Mouse (Mus musculus): ENCODE results near the gene Exosc3. TPM values are rescaled to one million over a fixed set of nuclear protein-coding genes. Genes with fewer than 3 reads are reported as not detected.
"Not testable (repeated sequence)": the region's sequence is repeated elsewhere in the genome, so short reads cannot be mapped to it uniquely, and the experiment has no call there.

Gene Exosc3
- polyA plus RNA-seq (2015; fragmentation: Nextera tagmentation; extraction: Ambion mirVana) = 48.9 and 54.9 TPM in 2 replicates

DNA sequence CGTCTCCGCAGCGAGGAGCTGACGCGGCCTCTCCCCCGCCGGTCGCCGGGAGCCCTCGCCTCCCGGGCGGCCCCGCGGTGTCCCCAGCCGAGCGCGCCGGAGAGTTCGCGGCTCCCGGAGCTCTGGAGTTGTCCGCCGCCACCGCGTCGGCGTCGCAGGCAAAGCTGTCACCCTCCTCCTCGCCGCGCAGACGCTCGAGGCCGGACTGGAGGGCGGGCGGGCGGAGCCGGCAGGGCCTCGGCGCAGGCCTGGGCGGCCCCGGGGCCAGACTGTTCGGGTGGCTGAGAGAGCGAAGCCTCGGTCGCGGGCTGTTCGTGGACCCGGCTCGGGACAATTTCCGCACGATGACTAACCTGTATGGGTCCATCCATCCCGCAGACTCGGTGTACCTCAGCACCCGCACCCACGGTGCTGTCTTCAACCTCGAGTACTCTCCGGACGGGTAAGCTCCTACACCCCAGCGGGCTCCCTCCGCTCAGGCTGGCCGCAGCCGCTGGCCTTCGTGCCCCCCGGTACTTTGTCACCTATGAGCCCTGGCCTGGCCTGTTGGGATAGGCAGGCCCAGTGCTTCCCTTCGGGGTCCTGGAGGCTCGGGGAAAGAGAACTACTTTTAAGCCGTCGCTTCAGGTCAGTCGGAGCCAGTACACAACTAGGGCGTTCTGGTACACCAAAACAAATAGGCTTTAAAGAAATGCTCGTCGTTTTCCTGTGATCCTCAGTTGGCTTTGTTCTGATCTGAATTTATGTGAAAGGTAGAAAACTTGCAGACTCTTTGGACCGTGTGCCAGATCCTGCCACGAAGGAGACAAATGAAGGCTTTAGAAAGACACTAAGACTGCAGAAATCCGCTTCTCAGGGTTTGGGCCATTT lies at the start of gene Exosc3:
Gene Exosc3 (minus strand): TSS at position 447 of the 870 bp plus-strand sequence.
- Histone ChIP-seq H3K9ac (replicated peaks) (peak within 1 kb of the TSS; percentile 73), H3K27ac (replicated peaks) (peak within 1 kb of the TSS; percentile 93), H3K9me3 (no peaks in the 10 kb centered on the region), H3K4me3 (peak within 1 kb of the TSS; percentile 77), H3K4me2 (replicated peaks) (peak within 1 kb of the TSS; percentile 80), H3K27me3 (no peaks in the 10 kb centered on the region), H3K36me3 (0 out of 2 replicates have a peak, but pooled peaks cover 4% of the 10 kb centered on the region), H3K4me1 (peaks cover 18% of the 10 kb centered on the region)
- ATAC-seq (replicated peaks) = peak; percentile 82
- under 1% methylated on average over 63 of the region's 76 CpGs for WGBS

DNA sequence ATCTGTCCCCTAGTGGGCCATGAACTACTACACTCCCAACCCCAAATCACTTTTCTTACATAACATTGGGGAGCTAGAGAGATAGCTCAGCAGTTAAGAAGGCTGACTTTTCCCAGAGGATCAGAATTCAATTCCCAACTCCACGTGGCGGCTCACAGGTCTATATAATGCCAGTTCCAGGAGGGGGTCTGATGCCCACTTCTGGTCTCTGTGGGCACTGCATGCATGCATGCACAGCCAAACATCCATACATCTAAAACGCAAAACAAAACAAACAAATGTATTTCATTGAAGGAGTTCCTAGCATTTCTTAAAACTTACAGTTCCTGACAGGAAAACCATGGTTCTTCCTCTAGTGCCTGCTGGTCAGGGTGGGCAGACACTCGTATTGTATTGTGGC lies 49.6 kb upstream of the Exosc3 start:
- Histone ChIP-seq H3K9ac (replicated peaks) (no peak overlapping the region), H3K27ac (replicated peaks) (no peak overlapping the region), H3K4me3 (no peak overlapping the region), H3K27me3 (no peaks in the 10 kb centered on the region), H3K9me3 (no peaks in the 10 kb centered on the region), H3K4me1 (no peaks in the 10 kb centered on the region), H3K4me2 (replicated peaks) (no peak overlapping the region), H3K36me3 (0 out of 2 replicates have a peak, but pooled peaks cover under 1% of the 10 kb centered on the region)
- 69% methylated on average over 4 of the region's 4 CpGs for WGBS
- no peak for ATAC-seq (replicated peaks)

DNA sequence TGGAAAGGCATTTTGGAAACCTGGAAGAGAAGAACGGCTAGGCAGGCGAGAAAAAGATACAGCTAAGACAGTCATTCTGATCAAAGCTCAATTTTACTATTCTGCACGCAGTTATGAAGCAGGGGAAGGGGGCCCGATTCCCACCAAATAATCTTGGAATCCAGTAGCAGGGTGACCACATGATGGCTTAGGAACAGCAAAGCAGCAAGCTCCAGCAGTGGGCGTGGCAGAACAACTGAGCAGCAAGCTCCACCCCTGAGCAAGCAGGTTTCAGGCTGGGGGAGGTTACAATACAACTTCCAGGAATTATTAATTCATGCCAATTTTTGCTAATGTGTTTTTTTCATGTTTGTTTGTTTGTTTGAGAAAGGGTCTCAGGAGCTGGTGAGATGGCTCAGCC lies 44.8 kb upstream of the Exosc3 start:
- not testable (repeated sequence) for H3K27me3 ChIP-seq; H3K9ac ChIP-seq (replicated peaks); H3K27ac ChIP-seq (replicated peaks); H3K36me3 ChIP-seq; H3K4me1 ChIP-seq; H3K4me3 ChIP-seq; H3K9me3 ChIP-seq; ATAC-seq (replicated peaks); H3K4me2 ChIP-seq (replicated peaks)
- 94% methylated on average over 5 of the region's 5 CpGs for WGBS

GRCm38 (mm10) chr4:45382133-45382532 lies 39.6 kb upstream of the Exosc3 start:
- WGBS = 87% methylated on average over 2 of the region's 2 CpGs
- H3K4me3 ChIP-seq; H3K27ac ChIP-seq (replicated peaks); H3K9me3 ChIP-seq; H3K9ac ChIP-seq (replicated peaks); ATAC-seq (replicated peaks); H3K27me3 ChIP-seq; H3K36me3 ChIP-seq; H3K4me1 ChIP-seq; H3K4me2 ChIP-seq (replicated peaks): not testable (repeated sequence)

DNA sequence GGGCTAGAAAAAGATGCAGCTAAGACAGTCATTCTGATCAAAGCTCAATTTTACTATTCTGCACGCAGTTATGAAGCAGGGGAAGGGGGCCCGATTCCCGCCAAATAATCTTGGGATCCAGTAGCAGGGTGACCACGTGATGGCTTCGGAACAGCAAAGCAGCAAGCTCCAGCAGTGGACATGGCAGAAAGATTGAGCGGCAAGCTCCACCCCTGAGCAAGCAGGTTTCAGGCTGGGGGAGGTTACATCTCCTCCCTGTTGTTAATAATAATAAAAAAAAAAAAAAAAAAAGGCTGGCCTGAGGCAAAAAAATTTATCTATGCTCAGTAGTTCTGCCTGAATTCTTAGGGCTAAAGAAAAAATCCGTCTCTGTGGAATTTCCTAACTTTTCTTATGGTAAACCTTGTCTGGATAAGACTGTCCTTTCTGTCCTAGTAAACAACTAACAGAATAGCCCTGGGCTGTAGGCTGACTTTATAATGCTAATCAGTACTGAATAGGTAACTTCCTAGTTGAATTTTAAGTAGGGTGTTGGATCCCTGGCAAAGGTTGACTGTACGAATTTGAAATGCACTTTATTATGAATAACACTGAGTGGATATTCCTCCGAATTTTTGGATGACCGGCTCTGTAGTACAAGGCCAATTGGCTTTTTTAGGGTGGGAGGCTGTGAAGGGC lies 38.5 kb upstream of the Exosc3 start:
- H3K4me1 ChIP-seq; H3K9ac ChIP-seq (replicated peaks): not testable (repeated sequence)
- 75% methylated on average over 10 of the region's 10 CpGs for WGBS

GRCm38 (mm10) chr4:45376573-45376972 lies 34.0 kb upstream of the Exosc3 start:
- no peak overlapping the region for H3K4me2 ChIP-seq (replicated peaks)
- no peaks in the 10 kb centered on the region for H3K9me3 ChIP-seq
- no peak for ATAC-seq (replicated peaks)
- H3K36me3 ChIP-seq = peaks cover 51% of the 10 kb centered on the region
- H3K27ac ChIP-seq (replicated peaks) = no peak overlapping the region
- no peak overlapping the region for H3K4me3 ChIP-seq
- H3K9ac ChIP-seq (replicated peaks) = no peak overlapping the region
- no peaks in the 10 kb centered on the region for H3K4me1 ChIP-seq
- 88% methylated on average over 4 of the region's 4 CpGs for WGBS
- H3K27me3 ChIP-seq = no peaks in the 10 kb centered on the region

More for the DNA sequence above, 38.5 kb upstream of the Exosc3 start:
- not testable (repeated sequence) for H3K27me3 ChIP-seq; H3K4me3 ChIP-seq; ATAC-seq (replicated peaks); H3K4me2 ChIP-seq (replicated peaks); H3K9me3 ChIP-seq; H3K27ac ChIP-seq (replicated peaks)
- peaks cover 12% of the 10 kb centered on the region for H3K36me3 ChIP-seq

DNA sequence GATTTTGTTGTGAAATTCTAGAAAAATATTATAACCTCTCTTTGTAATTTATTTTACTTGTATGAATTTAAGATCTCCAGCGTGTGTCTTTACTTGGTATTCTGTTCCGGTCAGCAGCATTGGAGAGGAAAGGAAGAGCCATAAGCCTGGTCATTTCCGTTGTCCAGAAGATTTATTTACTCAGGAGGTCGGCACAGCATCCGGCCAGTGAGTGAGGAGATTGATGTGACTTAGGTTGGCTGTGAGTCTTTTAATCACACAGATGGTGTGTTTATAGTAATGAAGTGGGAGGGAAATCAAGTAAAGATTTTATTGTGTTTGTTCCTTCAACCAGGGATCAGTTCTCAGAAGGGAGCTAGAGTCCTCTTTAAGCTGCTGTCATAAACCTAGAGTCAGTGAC lies 32.3 kb upstream of the Exosc3 start:
- Histone ChIP-seq H3K4me2 (replicated peaks) (no peak overlapping the region), H3K27ac (replicated peaks) (no peak overlapping the region), H3K36me3 (peaks cover 62% of the 10 kb centered on the region), H3K4me3 (no peak overlapping the region), H3K4me1 (no peaks in the 10 kb centered on the region), H3K27me3 (no peaks in the 10 kb centered on the region), H3K9ac (replicated peaks) (no peak overlapping the region), H3K9me3 (no peaks in the 10 kb centered on the region)
- WGBS = 97% methylated on average over 5 of the region's 5 CpGs
- no peak for ATAC-seq (replicated peaks)

DNA sequence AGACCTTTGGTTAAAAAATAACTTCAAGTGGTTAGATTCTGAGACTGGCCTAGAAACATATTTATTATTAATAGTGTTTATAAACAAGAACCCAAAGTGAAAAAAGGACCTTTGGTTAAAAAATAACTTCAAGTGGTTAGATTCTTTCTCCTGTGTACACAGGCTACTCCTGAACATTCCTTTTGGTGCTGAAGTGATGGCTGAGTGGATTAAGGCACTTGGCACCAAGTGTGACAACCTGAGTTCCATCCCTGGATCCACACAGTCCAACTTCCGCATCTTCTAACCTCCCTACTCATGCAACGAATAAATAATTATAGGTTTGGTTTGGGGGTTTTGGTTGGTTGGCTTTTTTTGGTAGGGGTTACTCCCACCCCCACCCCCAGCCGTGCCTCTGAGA lies 28.7 kb upstream of the Exosc3 start:
- whole genome bisulfite sequencing = 76% methylated on average over 3 of the region's 3 CpGs
- no peak for ATAC-seq (replicated peaks)
- H3K27me3 ChIP-seq = no peaks in the 10 kb centered on the region
- no peaks in the 10 kb centered on the region for H3K4me1 ChIP-seq
- no peak overlapping the region for H3K4me2 ChIP-seq (replicated peaks)
- H3K36me3 ChIP-seq = peaks cover 50% of the 10 kb centered on the region
- H3K27ac ChIP-seq (replicated peaks) = no peak overlapping the region
- H3K4me3 ChIP-seq = no peak overlapping the region
- H3K9ac ChIP-seq (replicated peaks) = no peak overlapping the region
- no peaks in the 10 kb centered on the region for H3K9me3 ChIP-seq

- Histone ChIP-seq H3K4me1 (no peaks in the 10 kb centered on the region), H3K36me3 (peaks cover 31% of the 10 kb centered on the region), H3K4me2 (replicated peaks) (no peak overlapping the region), H3K27me3 (no peaks in the 10 kb centered on the region), H3K9ac (replicated peaks) (no peak overlapping the region), H3K9me3 (no peaks in the 10 kb centered on the region), H3K27ac (replicated peaks) (no peak overlapping the region), H3K4me3 (no peak overlapping the region)
- no peak for ATAC-seq (replicated peaks)
- whole genome bisulfite sequencing = 93% methylated on average over 3 of the region's 3 CpGs
These were observed 14.1 kb upstream of the Exosc3 start for GRCm38 (mm10) chr4:45356653-45357052.

- under 1% methylated on average over 39 of the region's 42 CpGs for WGBS
- Histone ChIP-seq H3K27me3 (no peaks in the 10 kb centered on the region), H3K27ac (replicated peaks) (peak within 1 kb of the TSS; percentile 93), H3K9ac (replicated peaks) (peak within 1 kb of the TSS; percentile 73), H3K4me3 (peak within 1 kb of the TSS; percentile 77), H3K36me3 (no peaks in the 10 kb centered on the region), H3K9me3 (no peaks in the 10 kb centered on the region), H3K4me2 (replicated peaks) (peak within 1 kb of the TSS; percentile 80), H3K4me1 (peaks cover 18% of the 10 kb centered on the region)
- peak; percentile 94 for ATAC-seq (replicated peaks)
These were observed 773 bp downstream of the Exosc3 start, which contains the start of gene Dcaf10 for GRCm38 (mm10) chr4:45341669-45342249. TSS of gene Dcaf10 (plus strand) at chr4:45342101.

- H3K4me3 ChIP-seq = peak overlapping the region; percentile 77
- WGBS = 46% methylated on average over 9 of the region's 9 CpGs
These were observed 1.3 kb downstream of the Exosc3 start for GRCm38 (mm10) chr4:45341226-45341625.

DNA sequence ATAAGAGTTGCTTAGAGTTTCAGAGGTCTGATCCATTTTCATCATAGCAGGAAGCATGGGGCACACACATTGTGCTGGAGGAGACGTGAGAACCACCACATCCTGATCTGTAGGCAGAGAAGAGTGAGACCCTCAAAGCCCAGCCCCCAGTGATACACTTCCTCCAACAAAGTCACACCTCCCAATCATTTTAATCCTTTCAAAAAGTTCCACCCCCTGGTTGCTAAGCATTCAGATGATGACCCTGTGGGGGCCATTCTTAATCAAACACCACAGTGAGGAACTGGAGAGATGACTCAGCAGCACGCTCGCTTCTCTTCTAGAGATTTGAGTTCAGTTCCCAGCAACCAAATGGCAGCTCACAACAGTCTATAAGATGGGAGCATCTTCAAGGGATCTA lies 10.1 kb downstream of the Exosc3 start:
- Histone ChIP-seq H3K9me3 (no peaks in the 10 kb centered on the region), H3K36me3 (no peaks in the 10 kb centered on the region), H3K4me2 (replicated peaks) (no peak overlapping the region), H3K4me3 (no peak overlapping the region), H3K27ac (replicated peaks) (no peak overlapping the region), H3K27me3 (peaks cover 3% of the 10 kb centered on the region; the same call in 1 of the 2 replicates), H3K4me1 (no peaks in the 10 kb centered on the region), H3K9ac (replicated peaks) (no peak overlapping the region)
- no peak for ATAC-seq (replicated peaks)
- WGBS = 72% methylated on average over 3 of the region's 3 CpGs

More at GRCm38 (mm10) chr4:45341226-45341625, 1.3 kb downstream of the Exosc3 start:
- H3K9ac ChIP-seq (replicated peaks) = peak overlapping the region; percentile 73
- no peaks in the 10 kb centered on the region for H3K36me3 ChIP-seq
- ATAC-seq (replicated peaks) = no peak
- H3K27me3 ChIP-seq = no peaks in the 10 kb centered on the region
- no peaks in the 10 kb centered on the region for H3K9me3 ChIP-seq
- peak overlapping the region; percentile 80 for H3K4me2 ChIP-seq (replicated peaks)
- H3K4me1 ChIP-seq = peaks cover 18% of the 10 kb centered on the region
- peak overlapping the region; percentile 93 for H3K27ac ChIP-seq (replicated peaks)

All from forebrain, embryonic 15.5 days (tissue).